Mouse (Mus musculus): Measurements from ENCODE around the gene Pthlh.
"Not testable (repeated sequence)": the region's sequence is repeated elsewhere in the genome, so short reads cannot be mapped to it uniquely, and the experiment has no call there.

Pthlh gene

DNA sequence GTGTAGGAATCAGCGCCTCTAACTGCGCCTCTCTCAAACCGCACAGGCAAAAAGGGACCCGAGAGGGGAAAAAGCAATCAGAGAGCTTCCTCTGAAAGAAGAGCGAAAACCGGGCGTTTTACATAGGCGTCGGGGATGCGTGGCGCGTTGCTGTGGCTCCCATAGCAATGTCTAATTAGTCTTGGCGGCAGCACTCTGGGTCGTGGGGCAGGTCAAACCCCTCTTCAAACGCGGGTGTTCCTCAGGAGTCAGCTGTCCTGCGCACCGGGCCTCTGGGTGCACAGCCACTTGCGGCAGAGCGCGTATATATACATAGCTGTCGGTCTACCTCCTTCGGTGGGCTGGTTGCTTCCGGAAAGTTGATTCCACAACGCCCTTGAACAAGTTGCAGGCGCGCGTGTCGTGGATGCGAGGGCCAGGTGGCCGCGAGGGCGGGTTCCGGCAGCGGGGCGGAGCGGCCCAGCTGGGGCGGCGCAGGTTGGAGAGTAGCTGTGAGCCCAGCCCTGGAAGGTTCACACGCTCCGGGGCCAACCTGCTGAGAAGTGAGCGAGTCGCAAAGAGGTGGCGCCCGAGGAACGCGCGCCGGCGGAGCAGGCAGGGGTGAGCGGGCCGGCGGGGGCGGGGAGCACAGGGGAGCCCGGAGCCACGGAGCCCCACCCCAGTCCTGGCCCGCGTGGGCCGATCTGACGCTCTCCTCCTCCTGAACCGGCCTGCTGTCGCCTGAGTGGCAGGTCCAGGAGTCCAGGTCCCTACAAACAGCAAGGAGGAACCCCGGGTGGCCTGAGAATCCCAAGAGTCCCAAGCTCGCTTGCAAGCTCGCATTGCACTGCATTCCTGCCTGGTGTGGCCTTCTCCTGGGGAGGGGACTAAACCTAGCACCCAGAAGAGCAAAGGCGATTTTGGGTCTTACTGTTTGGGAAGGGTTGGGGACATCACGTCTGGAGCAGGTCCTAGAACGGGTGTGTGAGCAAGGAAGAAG, at the start of gene Pthlh:
Gene Pthlh (minus strand): TSS at position 597 of the 979 bp plus-strand sequence.
- DNase-seq (ENCODE audit: low read depth, low spot score): peak; percentile 3

DNA sequence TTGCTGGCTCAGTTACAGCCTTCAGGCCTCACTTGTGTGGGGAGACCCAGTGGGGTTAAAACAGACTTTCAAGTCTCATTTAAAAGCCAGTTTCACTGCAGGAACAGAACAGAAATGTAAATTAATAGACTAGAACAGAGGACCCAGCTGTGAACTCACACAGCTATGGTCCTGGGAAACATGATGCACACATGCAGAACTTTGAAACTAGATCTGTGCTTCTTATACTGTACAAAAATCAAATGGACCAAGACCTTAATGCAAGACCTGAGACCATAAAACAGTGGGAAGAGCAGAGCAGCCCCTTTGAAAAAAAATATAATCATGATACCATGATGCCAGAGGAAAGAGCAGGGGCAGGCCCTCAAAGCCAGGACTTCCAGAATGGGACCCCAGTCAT, 49.3 kb upstream of the Pthlh start:
- DNase-seq (ENCODE audit: low read depth, low spot score): no peak

DNA sequence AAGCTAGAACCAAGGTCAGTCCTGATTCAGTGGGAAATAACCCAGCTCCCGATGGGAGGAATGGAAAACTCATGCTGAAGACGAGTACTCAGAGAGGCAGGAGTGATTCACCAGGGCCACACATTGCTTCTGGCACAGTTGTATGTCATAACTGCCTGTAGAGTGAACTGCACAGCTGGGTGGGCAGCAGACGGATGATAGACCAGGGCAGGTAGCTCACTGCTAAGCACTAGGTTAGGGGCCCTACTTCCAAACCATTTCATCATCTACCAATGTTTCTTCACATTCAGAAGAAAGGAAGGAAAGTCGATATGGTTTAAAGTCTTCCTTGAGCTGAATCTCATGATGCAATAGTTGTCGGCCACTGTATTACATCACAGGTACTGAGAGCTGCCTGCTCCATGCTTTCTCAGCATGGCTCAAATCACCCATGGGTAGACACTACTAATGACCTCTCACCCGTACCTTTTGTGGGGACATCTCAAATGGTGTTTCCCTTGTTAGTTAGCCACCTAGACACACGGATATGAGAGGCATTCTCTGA, 46.5 kb upstream of the Pthlh start:
- DNase-seq (ENCODE audit: low read depth, low spot score): no peak

DNA sequence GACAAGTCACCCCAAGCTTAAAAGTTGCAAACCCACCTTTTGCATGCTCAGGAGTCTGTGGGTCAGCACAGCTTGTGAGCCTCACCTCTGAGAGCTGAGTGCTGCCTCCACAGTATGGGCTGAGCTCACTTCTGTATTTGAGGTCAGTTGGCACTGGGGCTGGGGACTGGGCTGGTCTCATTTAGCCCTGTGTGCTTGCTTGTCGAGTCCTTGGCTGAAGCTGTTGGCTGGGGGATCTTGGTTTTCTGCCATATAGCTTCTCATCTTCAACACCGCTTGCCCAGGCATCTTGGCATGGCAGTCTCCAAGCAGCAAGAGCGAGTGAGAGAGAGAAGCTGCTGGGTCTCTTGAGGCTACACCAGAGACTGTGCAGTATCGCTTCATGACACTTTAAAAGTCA, 46.1 kb upstream of the Pthlh start:
- DNase-seq (ENCODE audit: low read depth, low spot score): no peak

DNA sequence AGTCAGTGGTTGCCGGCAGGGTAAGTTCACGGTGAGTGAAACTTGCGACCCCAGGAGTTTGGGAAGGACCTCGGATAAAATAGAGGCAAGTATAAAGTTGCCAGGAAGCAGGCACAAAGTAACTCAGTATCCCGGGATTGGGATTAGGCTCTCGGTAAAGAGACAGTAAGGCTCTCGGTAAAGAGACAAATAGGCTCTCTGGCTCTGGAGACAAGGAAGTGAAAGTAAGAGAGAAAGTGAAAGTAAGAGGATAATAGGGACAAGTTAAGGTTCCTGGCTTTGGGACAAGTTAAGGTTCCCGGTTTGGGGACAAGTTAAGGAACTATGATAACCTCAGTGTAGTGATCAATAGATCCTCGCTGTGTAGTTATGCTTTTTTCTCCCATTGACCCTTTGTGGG, 40.3 kb upstream of the Pthlh start:
- not testable (repeated sequence) for DNase-seq (ENCODE audit: low read depth, low spot score)

DNA sequence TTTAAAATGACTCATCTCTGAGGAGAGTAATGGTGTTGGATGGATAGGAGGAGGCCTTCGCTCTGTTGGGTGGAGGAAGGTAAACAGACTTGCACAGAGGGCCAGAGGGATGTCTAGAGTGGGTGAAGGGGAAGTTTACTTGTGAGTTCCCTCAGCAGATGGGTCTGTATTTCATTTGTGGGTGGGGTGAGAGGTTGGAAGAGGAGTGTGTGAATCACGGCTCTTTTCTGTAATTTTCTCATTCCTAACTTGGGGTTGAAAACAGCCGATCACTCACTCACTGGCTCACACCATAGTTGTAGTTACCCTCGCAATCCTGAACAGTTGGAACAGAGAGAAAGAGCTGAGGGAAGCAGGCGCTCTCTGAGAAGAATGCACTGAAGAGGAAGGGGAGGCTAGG, 35.6 kb upstream of the Pthlh start:
- no peak for DNase-seq (ENCODE audit: low read depth, low spot score)

DNA sequence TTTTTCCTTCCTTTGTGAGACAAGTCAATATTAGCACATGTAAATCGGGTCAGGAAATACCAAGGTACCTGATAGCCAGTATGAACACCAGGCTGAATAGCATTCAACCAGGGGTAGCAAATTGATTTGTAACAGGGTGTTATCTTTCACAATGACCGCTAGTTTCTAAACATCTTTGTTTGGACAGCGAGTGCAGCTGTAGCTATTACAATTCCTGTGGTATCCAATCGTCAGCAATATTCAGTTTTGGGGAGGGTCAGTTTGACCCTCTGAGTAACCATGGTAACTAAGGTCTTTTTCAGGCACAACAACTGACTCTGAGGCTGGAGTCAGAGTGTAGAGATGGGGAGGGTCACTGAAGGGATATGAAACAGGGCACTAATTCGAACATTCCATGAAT, 15.3 kb upstream of the Pthlh start:
- no peak for DNase-seq (ENCODE audit: low read depth, low spot score)

DNA sequence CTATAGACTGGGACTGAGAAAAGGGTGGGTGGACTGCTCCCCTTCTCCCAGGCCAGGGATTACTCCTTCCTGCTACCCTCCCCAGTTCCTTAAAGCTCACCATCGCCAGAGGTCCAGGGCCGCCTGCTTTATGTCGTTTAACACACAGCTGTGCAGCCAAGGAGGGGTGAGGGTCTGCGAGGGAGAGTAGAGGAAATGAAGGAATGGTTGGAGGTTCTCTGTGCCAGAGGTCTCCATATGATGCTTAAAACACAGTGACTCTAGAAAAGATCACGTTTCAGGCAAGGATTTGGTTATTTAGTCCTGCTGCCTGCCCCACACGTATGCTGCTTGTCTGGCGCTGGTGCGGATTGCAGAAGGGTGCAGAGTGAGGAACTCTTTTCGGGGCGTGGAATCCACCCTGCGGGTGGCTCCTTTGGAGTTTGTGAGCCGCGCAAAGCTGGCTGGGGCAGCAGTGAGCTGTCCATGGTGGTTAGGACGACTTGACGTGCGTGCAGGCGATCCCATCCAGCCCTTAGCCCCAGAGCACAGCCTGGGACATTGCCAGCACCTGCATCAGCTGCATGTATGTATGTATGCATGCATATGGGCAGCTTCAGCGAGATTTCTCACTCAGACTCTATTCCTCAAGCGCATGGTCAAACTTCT, 4.3 kb upstream of the Pthlh start:
- DNase-seq (ENCODE audit: low read depth, low spot score): no peak

DNA sequence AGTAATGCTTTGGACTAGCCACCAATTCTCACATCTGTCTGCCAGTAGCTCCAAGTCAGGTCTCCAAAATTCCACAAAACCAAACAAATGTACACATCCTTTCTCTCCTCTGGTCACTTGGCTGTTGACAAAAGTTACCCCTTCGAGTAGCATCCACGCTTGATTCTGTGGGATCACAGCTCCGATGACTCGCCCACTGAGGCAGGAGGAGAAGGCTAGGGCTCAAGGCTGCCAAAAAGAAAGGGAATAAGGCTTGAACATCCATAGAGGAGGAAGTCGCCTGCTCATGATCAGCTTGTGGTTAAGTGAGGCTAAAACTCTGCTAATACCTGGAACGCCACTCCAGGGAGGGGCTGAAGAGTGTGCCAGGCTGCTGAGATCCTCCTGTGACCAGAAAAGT, 2.5 kb upstream of the Pthlh start:
- DNase-seq (ENCODE audit: low read depth, low spot score): no peak

DNA sequence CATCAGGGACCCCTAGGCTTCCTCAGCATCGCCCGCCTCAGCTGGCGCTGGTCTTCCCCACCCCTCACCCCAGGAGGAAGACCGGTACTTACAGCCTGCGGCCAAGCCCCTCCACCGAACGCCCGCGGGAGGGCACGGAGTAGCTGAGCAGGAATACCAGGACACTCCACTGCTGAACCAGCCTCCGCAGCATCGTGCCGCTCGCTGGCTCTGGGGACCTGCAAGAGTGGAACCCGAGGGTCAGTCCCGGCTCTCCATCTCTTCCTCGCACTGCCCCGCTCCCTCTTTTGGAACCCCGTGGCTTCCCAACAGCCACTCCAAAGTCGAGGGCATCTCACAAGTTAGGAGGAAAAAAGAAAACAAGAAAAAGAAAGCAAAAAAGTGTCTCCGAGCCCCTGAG, 805 bp downstream of the Pthlh start:
- no peak for DNase-seq (ENCODE audit: low read depth, low spot score)

DNA sequence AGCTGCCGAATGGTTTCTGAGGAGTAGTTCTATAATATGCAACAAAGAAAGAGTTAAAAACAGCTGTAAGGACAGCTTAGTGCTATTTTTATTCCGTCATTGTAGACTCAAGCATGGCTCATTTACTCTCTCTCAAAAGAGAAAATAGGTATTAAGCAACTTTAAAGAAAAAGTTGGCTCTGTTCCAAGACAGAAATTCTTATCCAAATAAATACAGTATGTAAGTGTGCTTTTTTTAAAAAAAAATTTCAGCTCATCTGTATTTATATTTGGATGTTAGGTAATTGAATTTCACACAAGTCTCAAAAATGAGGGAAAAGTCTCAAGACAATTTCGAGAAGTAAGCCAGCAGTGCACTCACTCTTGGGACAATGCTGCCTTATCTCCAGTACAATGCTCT, 2.4 kb downstream of the Pthlh start:
- no peak for DNase-seq (ENCODE audit: low read depth, low spot score)

DNA sequence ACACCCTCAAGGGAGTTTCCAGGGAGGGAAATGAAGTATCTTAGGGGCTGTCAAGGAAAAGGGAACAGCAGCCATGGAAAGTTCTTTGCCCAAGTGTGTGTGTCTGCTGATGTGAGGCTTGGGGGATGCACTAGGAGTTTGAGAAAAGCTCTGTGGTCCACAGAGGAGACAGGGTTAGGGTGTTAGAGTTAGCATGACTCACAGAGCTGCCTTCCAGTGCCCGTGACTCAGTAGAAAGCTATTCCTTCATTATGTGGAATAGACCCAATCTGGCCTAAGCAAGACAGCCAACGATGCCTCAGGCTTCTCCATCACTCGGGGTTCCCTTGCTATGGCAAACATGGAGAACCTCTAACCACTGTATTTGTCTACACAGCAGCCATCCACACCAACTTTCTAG, 3.2 kb downstream of the Pthlh start:
- no peak for DNase-seq (ENCODE audit: low read depth, low spot score)

DNA sequence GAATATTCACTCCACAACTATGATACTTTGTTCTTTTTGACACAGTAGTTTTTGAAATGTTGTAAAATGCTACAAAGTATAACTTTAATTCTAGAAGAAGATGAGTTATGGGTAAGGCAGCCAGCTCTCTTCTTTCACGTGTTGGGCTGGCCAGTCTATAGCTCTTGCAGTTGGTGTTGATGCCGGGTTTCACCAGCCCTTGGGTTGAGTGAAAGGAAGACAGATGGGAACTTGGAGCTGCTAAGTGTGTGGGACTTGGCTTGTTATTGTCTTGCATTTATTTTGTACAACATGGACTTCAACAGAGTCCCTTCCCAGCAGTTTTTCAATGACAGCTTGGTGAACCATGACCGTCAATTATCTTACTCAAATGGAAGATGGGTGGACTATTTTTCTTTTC, 16.2 kb downstream of the Pthlh start:
- DNase-seq (ENCODE audit: low read depth, low spot score): no peak

DNA sequence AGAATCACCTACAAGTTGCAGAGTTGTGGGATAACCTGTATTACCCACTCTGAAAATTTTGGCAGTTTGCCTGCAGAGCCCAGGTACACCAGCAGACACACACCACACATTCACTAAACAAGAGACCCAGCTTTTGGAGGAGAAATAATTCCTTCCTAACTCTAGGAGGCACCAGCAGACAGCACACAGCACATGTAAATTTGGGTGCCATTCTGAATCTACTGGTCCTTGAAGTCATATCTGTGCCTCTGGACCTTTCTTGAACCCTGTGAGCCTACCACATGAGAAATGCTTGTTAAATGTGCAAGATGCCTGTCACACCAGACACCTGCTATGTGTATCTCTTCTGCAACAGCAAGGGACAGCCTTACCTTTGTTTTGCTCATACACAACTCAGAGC, 19.7 kb downstream of the Pthlh start:
- DNase-seq (ENCODE audit: low read depth, low spot score): no peak

DNA sequence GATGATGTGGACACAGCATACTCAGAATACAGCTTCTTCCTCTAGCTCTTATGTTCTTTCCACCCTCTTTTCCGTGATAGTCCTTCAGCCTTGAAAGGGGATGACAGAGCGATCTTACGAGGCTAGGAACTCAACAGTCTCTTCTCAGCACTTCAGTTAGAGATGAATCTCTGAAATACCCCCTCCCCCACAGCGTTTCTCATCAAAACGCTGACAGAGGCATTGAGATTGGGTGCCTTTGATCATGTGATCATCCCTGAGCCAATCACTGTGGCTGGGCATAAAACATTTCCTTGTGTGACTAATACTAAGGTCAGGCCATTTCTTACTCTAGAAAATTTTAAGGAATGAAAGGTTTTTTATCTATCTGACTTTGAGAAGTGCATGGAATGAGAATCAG, 20.3 kb downstream of the Pthlh start:
- DNase-seq (ENCODE audit: low read depth, low spot score): no peak

DNA sequence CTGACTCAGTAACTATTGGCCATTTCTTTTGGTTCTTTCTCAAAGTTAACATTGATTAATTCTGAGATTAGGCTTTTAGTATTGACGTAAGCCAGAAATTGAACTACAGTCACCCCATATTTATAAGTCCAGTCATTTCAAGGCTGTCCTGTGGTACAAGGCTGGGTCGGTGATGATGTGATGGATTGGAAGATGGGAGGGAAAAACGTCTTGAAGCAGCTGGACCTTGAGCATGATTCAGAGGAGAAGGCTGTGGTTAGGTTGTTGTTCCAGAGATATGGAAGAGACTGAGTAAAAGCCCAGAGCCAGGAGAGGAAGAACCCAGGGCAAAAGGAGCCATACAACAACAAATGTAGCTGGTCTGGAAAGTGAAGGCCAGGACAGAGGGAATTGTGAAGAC, 22.4 kb downstream of the Pthlh start:
- no peak for DNase-seq (ENCODE audit: low read depth, low spot score)

DNA sequence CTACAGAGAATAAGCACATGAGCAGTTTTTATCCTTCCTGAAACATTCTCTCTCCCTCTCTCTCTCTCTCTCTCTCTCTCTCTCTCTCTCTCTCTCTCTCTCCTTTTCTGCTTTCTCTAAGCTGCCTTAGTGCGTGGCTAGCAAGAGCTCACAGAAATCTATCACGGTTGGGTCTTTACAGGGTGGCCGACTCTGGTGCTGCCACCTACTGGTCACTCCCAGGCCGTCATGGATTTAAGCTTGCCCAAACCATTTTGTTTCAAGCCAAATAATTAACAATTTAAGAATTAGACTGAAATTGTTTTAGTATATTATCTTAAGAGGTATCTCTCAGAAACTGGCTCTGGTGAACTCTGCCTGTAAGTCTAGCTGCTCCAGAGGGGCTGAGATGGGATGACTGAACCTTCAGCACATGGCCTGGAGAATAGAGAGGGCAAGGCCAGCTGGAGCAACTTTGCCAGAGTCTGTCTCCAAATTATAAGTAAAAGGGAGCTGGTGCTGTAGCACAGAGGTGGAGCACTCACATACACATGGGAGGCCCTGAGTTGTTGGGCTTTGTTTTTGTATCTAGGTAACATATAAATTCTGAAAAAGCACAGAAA, 23.7 kb downstream of the Pthlh start:
- peak; percentile 60 for DNase-seq (ENCODE audit: low read depth, low spot score)

DNA sequence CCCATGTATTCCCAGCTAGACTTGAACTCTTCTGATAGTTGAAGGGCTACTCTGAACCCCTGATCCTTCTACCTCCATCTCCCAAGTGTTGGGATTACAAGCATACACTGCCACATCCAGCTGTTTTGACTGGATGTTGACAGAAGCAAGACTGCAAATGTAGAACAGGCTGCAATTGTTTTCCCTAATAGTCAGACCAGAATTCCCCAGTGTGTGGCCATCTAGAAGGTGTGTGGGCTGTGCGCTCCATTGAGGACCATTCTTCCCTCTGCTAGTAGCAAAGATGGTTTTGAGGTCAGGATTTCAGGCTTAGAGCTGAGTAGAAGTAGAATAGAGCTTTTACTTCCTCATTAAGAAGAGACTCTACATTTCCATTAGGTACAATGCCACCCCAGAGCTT, 37.3 kb downstream of the Pthlh start:
- no peak for DNase-seq (ENCODE audit: low read depth, low spot score)

DNA sequence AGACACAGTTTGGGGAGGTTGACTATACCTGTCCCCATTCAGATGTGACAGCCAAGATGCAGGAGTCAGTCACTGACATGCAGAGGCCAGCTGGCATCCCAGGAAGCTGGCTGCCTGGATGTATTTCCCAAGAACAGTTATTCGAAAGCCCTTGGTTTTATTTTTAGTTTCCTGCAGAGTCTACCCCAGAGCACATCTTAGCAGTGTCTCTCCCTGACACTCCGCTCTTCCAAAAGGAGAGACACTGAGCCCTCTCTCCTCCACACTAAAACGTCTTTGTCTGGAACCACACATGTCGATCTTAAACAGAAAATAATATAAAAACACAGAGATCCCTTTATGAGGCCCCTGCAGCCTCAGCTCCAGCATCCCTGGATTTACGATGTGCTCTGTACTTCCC, 44.9 kb downstream of the Pthlh start:
- DNase-seq (ENCODE audit: low read depth, low spot score): no peak

DNA sequence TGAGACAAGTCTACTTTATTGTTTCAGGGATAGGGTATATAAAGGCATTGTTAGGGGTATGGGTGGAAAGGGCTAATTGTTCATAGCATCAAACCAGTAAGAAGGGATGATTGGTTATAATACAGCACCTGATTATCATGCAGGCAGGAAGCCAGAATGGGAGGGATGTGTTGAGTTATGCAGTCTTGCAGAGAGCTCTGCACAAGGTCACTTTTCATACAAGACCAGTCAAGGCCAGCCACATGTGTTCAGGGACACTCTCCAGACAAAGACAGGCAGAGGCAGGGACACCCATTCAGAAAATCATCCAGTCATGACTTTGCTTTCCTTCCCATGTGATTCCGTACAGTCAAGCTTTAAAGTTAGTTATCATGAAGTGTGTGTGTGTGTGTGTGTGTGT, 47.8 kb downstream of the Pthlh start:
- DNase-seq (ENCODE audit: low read depth, low spot score): no peak

DNA sequence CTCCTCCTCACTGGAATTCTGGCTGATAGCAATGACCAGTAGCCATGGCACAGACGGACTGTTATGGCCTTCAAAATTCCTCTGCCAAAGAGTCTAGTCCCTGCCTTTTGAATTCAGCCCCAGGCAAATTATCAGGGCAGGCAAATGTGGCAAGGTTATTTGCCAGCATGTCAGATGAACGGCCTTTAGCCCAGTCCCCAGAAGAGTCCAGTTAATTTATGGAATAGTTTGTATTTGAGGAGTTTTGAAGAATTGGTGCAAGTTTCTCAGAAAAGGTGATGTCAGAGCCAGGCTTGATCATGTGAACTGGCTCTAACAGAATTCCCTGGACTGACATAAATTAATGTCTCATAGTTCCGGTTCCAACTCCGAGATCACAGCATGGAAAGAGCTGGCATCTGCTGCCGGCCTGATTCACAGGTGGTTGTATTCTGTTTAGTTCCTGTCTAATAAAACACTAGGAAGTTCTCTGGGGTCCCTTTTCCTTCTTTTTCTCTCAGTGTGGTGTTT, 56.1 kb downstream of the Pthlh start:
- DNase-seq (ENCODE audit: low read depth, low spot score): no peak

Data from CD4-positive, CD25-positive, alpha-beta regulatory T cell, adult 2 months (primary cell).